ENCODE assay signal across 20 mouse cellular contexts in the genomic region with DNA sequence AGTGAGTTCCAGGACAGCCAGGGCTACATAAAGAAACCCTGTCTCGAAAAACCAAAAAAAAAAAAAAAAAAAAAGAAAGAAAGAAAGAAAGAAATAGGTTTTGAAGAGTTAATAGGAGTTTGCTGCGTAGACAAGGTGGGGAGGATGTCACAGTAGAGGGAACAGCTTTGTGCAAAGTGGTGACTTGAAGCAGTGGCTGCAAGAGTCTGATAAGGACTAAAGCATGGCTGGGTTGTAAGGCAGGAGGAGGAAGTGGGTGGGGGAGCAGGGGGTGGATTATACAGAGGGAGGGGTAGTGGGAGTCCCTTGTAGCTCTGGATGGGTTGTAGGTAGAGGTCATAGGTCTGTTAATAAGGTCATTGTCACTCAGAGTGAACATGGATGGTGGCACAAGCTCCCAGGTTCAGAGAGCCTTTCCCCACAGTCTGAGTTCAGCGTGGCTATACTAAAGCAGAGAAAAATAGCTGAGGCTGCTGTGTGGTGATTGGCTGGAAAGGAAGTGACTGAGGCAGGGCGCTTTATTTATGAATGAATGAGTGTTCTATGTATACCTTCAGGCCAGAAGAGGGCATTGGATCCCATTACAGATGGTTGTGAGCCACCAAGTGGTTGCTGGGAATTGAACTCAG. TPM values are rescaled to one million over a fixed set of nuclear protein-coding genes. Genes with fewer than 3 reads are reported as not detected.
DNase-seq lines count a peak whose midpoint lies in the region; ATAC-seq and TF ChIP-seq lines count a peak whose summit lies in the region.
"Had no signal": no experiment of that assay in that cellular context is flagged by ENCODE, and none has a peak within 500 bp of the region (broad histone marks: within the 10 kb centered on the region; RNA-seq: fewer than 3 reads in every experiment).

No protein-coding gene starts in this region.

- no peaks in the 10 kb centered on the region for H3K27me3 ChIP-seq in midbrain, embryonic 11.5 days (ENCODE audit: control insufficient read depth, insufficient read depth, low read length)
- H3K27me3 ChIP-seq in midbrain, postnatal 0 days (ENCODE audit: insufficient read depth, low read length): no peaks in the 10 kb centered on the region
- H3K27me3 ChIP-seq in liver, embryonic 13.5 days: no peaks in the 10 kb centered on the region
- no peaks in the 10 kb centered on the region for H3K27me3 ChIP-seq in stomach, embryonic 15.5 days (replicated peaks)
- H3K27me3 ChIP-seq in embryonic facial prominence, embryonic 10.5 days (replicated peaks; ENCODE audit: low read depth, poor library complexity, severe bottlenecking): no peaks in the 10 kb centered on the region
- H3K27me3 ChIP-seq: heart, embryonic 15.5 days; hindbrain, embryonic 15.5 days; megakaryocyte, embryonic 14.5 days; neural tube, embryonic 13.5 days had no signal

- WGBS in midbrain, embryonic 11.5 days: 81% methylated on average over 3 of the region's 4 CpGs
- WGBS in midbrain, postnatal 0 days: 88% methylated on average over 3 of the region's 4 CpGs
- WGBS in liver, embryonic 13.5 days (ENCODE audit: insufficient replicate concordance): 23% methylated on average over 3 of the region's 4 CpGs
- 68% methylated on average over 3 of the region's 4 CpGs for WGBS in stomach, embryonic 15.5 days
- 71% methylated on average over 3 of the region's 4 CpGs for WGBS in embryonic facial prominence, embryonic 10.5 days

- no peaks in the 10 kb centered on the region for H3K36me3 ChIP-seq in midbrain, embryonic 11.5 days (ENCODE audit: control insufficient read depth, insufficient read depth, low read length)
- H3K36me3 ChIP-seq in midbrain, postnatal 0 days (ENCODE audit: insufficient read depth, low read length): peaks cover 19% of the 10 kb centered on the region
- H3K36me3 ChIP-seq in liver, embryonic 13.5 days: peaks cover 12% of the 10 kb centered on the region
- no peaks in the 10 kb centered on the region for H3K36me3 ChIP-seq in stomach, embryonic 15.5 days
- H3K36me3 ChIP-seq in embryonic facial prominence, embryonic 10.5 days (replicated peaks): 0 out of 2 replicates have a peak, but pooled peaks cover 3% of the 10 kb centered on the region
- H3K36me3 ChIP-seq: heart, embryonic 15.5 days had no signal

- no peak overlapping the region for H3K4me2 ChIP-seq in midbrain, embryonic 11.5 days
- no peak overlapping the region for H3K4me2 ChIP-seq in midbrain, postnatal 0 days (ENCODE audit: low read depth, low read length, poor library complexity, severe bottlenecking)
- peak overlapping the region; percentile 38 for H3K4me2 ChIP-seq in liver, embryonic 13.5 days
- H3K4me2 ChIP-seq in stomach, embryonic 15.5 days: no peak overlapping the region
- H3K4me2 ChIP-seq: heart, embryonic 15.5 days; hindbrain, embryonic 15.5 days; neural tube, embryonic 13.5 days had no signal

- no peak for ATAC-seq in midbrain, embryonic 11.5 days (ENCODE audit: low FRiP score)
- ATAC-seq in midbrain, postnatal 0 days (ENCODE audit: low FRiP score): no peak
- peak; percentile 82 for ATAC-seq in liver, embryonic 13.5 days (ENCODE audit: low read depth)
- ATAC-seq in stomach, embryonic 15.5 days (ENCODE audit: insufficient read depth, low FRiP score, low read depth): peak; percentile 32; the same call in 1 of the 2 replicates
- ATAC-seq: forebrain, postnatal 0 days had no signal

- peaks cover under 1% of the 10 kb centered on the region for H3K4me1 ChIP-seq in midbrain, embryonic 11.5 days (ENCODE audit: control insufficient read depth, insufficient read depth, low read length)
- peaks cover 3% of the 10 kb centered on the region; the same call in 1 of the 2 replicates for H3K4me1 ChIP-seq in midbrain, postnatal 0 days (ENCODE audit: insufficient read depth, low read length)
- H3K4me1 ChIP-seq in liver, embryonic 13.5 days (replicated peaks): peaks cover 82% of the 10 kb centered on the region
- no peaks in the 10 kb centered on the region for H3K4me1 ChIP-seq in stomach, embryonic 15.5 days
- 0 out of 2 replicates have a peak, but pooled peaks cover 4% of the 10 kb centered on the region for H3K4me1 ChIP-seq in embryonic facial prominence, embryonic 10.5 days

- no peak for TF ChIP-seq CTCF in midbrain, postnatal 0 days (IDR thresholded peaks at IDR 0.05)

- H3K9ac ChIP-seq in midbrain, embryonic 11.5 days (ENCODE audit: low read length): no peak overlapping the region
- no peak overlapping the region for H3K9ac ChIP-seq in midbrain, postnatal 0 days (replicated peaks; ENCODE audit: low read length, poor library complexity, severe bottlenecking)
- peak overlapping the region; percentile 40; the same call in 1 of the 2 replicates for H3K9ac ChIP-seq in liver, embryonic 13.5 days
- no peak overlapping the region for H3K9ac ChIP-seq in stomach, embryonic 15.5 days
- H3K9ac ChIP-seq: forebrain, postnatal 0 days; heart, embryonic 15.5 days; hindbrain, embryonic 15.5 days; neural tube, embryonic 13.5 days had no signal

- H3K27ac ChIP-seq in midbrain, embryonic 11.5 days (ENCODE audit: low read depth, low read length): no peak overlapping the region
- H3K27ac ChIP-seq in midbrain, postnatal 0 days (ENCODE audit: low read depth, low read length): no peak overlapping the region
- peak overlapping the region; percentile 89 for H3K27ac ChIP-seq in liver, embryonic 13.5 days
- no peak overlapping the region for H3K27ac ChIP-seq in stomach, embryonic 15.5 days
- no peak overlapping the region for H3K27ac ChIP-seq in embryonic facial prominence, embryonic 10.5 days (replicated peaks)
- H3K27ac ChIP-seq: heart, embryonic 15.5 days; hindbrain, embryonic 15.5 days; neural tube, embryonic 13.5 days had no signal

- H3K9me3 ChIP-seq in midbrain, embryonic 11.5 days (ENCODE audit: control insufficient read depth, low read length): no peaks in the 10 kb centered on the region
- H3K9me3 ChIP-seq in midbrain, postnatal 0 days (ENCODE audit: low read length): no peaks in the 10 kb centered on the region
- no peaks in the 10 kb centered on the region for H3K9me3 ChIP-seq in liver, embryonic 13.5 days (replicated peaks)
- H3K9me3 ChIP-seq in stomach, embryonic 15.5 days: no peaks in the 10 kb centered on the region
- H3K9me3 ChIP-seq in embryonic facial prominence, embryonic 10.5 days: no peaks in the 10 kb centered on the region
- H3K9me3 ChIP-seq: heart, embryonic 15.5 days; hindbrain, embryonic 15.5 days; neural tube, embryonic 13.5 days had no signal

- H3K4me3 ChIP-seq in midbrain, embryonic 11.5 days (ENCODE audit: low read depth, low read length): no peak overlapping the region
- no peak overlapping the region for H3K4me3 ChIP-seq in midbrain, postnatal 0 days (ENCODE audit: low read depth, low read length)
- H3K4me3 ChIP-seq in liver, embryonic 13.5 days (replicated peaks): no peak overlapping the region
- H3K4me3 ChIP-seq in stomach, embryonic 15.5 days (replicated peaks): no peak overlapping the region
- H3K4me3 ChIP-seq in embryonic facial prominence, embryonic 10.5 days: no peak overlapping the region
- H3K4me3 ChIP-seq: erythroblast, embryonic 14.5 days; heart, embryonic 15.5 days; hindbrain, embryonic 15.5 days; neural tube, embryonic 13.5 days had no signal

- DNase-seq in midbrain, embryonic 11.5 days (ENCODE audit: low spot score, missing footprints): peak; percentile 66
- DNase-seq in midbrain, postnatal 0 days (ENCODE audit: low spot score): no peak
- peak; percentile 58 for DNase-seq in c-Kit-positive CD71-positive TER-119-positive erythroid progenitor cells, embryonic 14.5 days (ENCODE audit: low spot score)
- DNase-seq in liver, embryonic 13.5 days: peak; percentile 71
- no peak for DNase-seq in B cell, adult 2 months
- DNase-seq in embryonic facial prominence, embryonic 10.5 days (ENCODE audit: low spot score): no peak
- DNase-seq: adrenal gland, postnatal 14 days; forebrain, postnatal 0 days; gastrocnemius, postnatal 14 days; kidney, adult 11 months; kidney, postnatal 10 days; layer of hippocampus, adult 9-11 months; lung, adult 18-20 months had no signal

RNA-seq across cellular contexts. Expression of a gene that starts 4.7 kb away (rescaled TPM):
- polyA plus RNA-seq in midbrain, embryonic 11.5 days (2014; fragmentation: Nextera tagmentation; extraction: Ambion mirVana): 7.8 and 7.9 TPM in 2 replicates
- total RNA-seq in midbrain, postnatal 0 days (2014; rRNA removed): 1.5 and 2.0 TPM in 2 replicates
- polyA plus RNA-seq in midbrain, postnatal 0 days (2015; fragmentation: Nextera tagmentation; extraction: Ambion mirVana): 0.91 and 1.3 TPM in 2 replicates
- polyA plus RNA-seq in liver, embryonic 13.5 days (2015; fragmentation: Nextera tagmentation; extraction: Ambion mirVana): 25.4 and 30.6 TPM in 2 replicates
- polyA plus RNA-seq in stomach, embryonic 15.5 days (2015; fragmentation: Nextera tagmentation; extraction: Ambion mirVana): 12.7 and 14.0 TPM in 2 replicates
- 28.2 and 28.6 TPM in 2 replicates for polyA plus RNA-seq in embryonic facial prominence, embryonic 10.5 days (2016; fragmentation: Nextera tagmentation; extraction: Ambion mirVana)
- total RNA-seq: monocyte, adult 5-6 weeks had no signal

RNA-seq across cellular contexts. Expression of a gene that starts 9.6 kb away (rescaled TPM):
- polyA plus RNA-seq in midbrain, embryonic 11.5 days (2014; fragmentation: Nextera tagmentation; extraction: Ambion mirVana): 1.3 and 1.4 TPM in 2 replicates
- total RNA-seq in midbrain, postnatal 0 days (2014; rRNA removed): 69.2 and 97.8 TPM in 2 replicates
- polyA plus RNA-seq in midbrain, postnatal 0 days (2015; fragmentation: Nextera tagmentation; extraction: Ambion mirVana): 38.9 and 41.3 TPM in 2 replicates
- 6.5 and 7.4 TPM in 2 replicates for polyA plus RNA-seq in liver, embryonic 13.5 days (2015; fragmentation: Nextera tagmentation; extraction: Ambion mirVana)
- polyA plus RNA-seq in stomach, embryonic 15.5 days (2015; fragmentation: Nextera tagmentation; extraction: Ambion mirVana): 6.4 and 6.7 TPM in 2 replicates
- polyA plus RNA-seq in embryonic facial prominence, embryonic 10.5 days (2016; fragmentation: Nextera tagmentation; extraction: Ambion mirVana): 1.2 and 2.1 TPM in 2 replicates
- polyA plus RNA-seq: erythroblast, embryonic 14.5 days had no signal

RNA-seq across cellular contexts. Expression of a gene that starts 29.1 kb away (rescaled TPM):
- 132 and 140 TPM in 2 replicates for polyA plus RNA-seq in midbrain, embryonic 11.5 days (2014; fragmentation: Nextera tagmentation; extraction: Ambion mirVana)
- total RNA-seq in midbrain, postnatal 0 days (2014; rRNA removed): 135 and 167 TPM in 2 replicates
- 191 and 196 TPM in 2 replicates for polyA plus RNA-seq in midbrain, postnatal 0 days (2015; fragmentation: Nextera tagmentation; extraction: Ambion mirVana)
- 53.7 and 59.2 TPM in 2 replicates for polyA plus RNA-seq in liver, embryonic 13.5 days (2015; fragmentation: Nextera tagmentation; extraction: Ambion mirVana)
- polyA plus RNA-seq in stomach, embryonic 15.5 days (2015; fragmentation: Nextera tagmentation; extraction: Ambion mirVana): 92.1 and 101 TPM in 2 replicates
- polyA plus RNA-seq in embryonic facial prominence, embryonic 10.5 days (2016; fragmentation: Nextera tagmentation; extraction: Ambion mirVana): 107 and 114 TPM in 2 replicates

RNA-seq across cellular contexts. Expression of a gene that starts 38.0 kb away (rescaled TPM):
- 4,454 and 4,703 TPM in 2 replicates for polyA plus RNA-seq in midbrain, embryonic 11.5 days (2014; fragmentation: Nextera tagmentation; extraction: Ambion mirVana)
- total RNA-seq in midbrain, postnatal 0 days (2014; rRNA removed): 1,269 and 1,609 TPM in 2 replicates
- polyA plus RNA-seq in midbrain, postnatal 0 days (2015; fragmentation: Nextera tagmentation; extraction: Ambion mirVana): 6,261 and 6,359 TPM in 2 replicates
- 514 and 581 TPM in 2 replicates for polyA plus RNA-seq in liver, embryonic 13.5 days (2015; fragmentation: Nextera tagmentation; extraction: Ambion mirVana)
- 1,192 and 1,334 TPM in 2 replicates for polyA plus RNA-seq in stomach, embryonic 15.5 days (2015; fragmentation: Nextera tagmentation; extraction: Ambion mirVana)
- polyA plus RNA-seq in embryonic facial prominence, embryonic 10.5 days (2016; fragmentation: Nextera tagmentation; extraction: Ambion mirVana): 2,394 and 2,556 TPM in 2 replicates

RNA-seq across cellular contexts. Expression of a gene that starts 45.9 kb away (rescaled TPM):
- 19.1 and 24.6 TPM in 2 replicates for polyA plus RNA-seq in midbrain, embryonic 11.5 days (2014; fragmentation: Nextera tagmentation; extraction: Ambion mirVana)
- 22.8 and 26.1 TPM in 2 replicates for total RNA-seq in midbrain, postnatal 0 days (2014; rRNA removed)
- 9.1 and 9.4 TPM in 2 replicates for polyA plus RNA-seq in midbrain, postnatal 0 days (2015; fragmentation: Nextera tagmentation; extraction: Ambion mirVana)
- 1.8 and 2.3 TPM in 2 replicates for polyA plus RNA-seq in liver, embryonic 13.5 days (2015; fragmentation: Nextera tagmentation; extraction: Ambion mirVana)
- polyA plus RNA-seq in stomach, embryonic 15.5 days (2015; fragmentation: Nextera tagmentation; extraction: Ambion mirVana): 33.0 and 37.8 TPM in 2 replicates
- 9.5 and 9.7 TPM in 2 replicates for polyA plus RNA-seq in embryonic facial prominence, embryonic 10.5 days (2016; fragmentation: Nextera tagmentation; extraction: Ambion mirVana)

Comparison
In these comparisons a context has a peak if more than half of its experiments do, and no peak if none do; other contexts are left out.
1. DNase-seq: peak in midbrain, embryonic 11.5 days (single experiment), c-Kit-positive CD71-positive TER-119-positive erythroid progenitor cells, embryonic 14.5 days (single experiment) and liver, embryonic 13.5 days (single experiment); none in midbrain, postnatal 0 days (single experiment), B cell, adult 2 months (0 of 2) and embryonic facial prominence, embryonic 10.5 days (single experiment).
2. ATAC-seq: peak in liver, embryonic 13.5 days (single experiment) and stomach, embryonic 15.5 days (single experiment); none in midbrain, embryonic 11.5 days (single experiment) and midbrain, postnatal 0 days (single experiment).